21 mouse cellular contexts compared by ENCODE assay signal in genomic region chr5:148331229-148331776, GRCm38 (mm10).
DNase-seq lines count a peak whose midpoint lies in the region; ATAC-seq and TF ChIP-seq lines count a peak whose summit lies in the region.
"Had no signal": no experiment of that assay in that cellular context is flagged by ENCODE, and none has a peak within 500 bp of the region (broad histone marks: within the 10 kb centered on the region; RNA-seq: fewer than 3 reads in every experiment).

No protein-coding gene starts in this region.

- WGBS in forebrain, embryonic 14.5 days: 63% methylated on average over 11 of the region's 11 CpGs
- WGBS in forebrain, embryonic 12.5 days: 86% methylated on average over 11 of the region's 11 CpGs
- WGBS in midbrain, embryonic 14.5 days: 79% methylated on average over 11 of the region's 11 CpGs
- WGBS in midbrain, embryonic 15.5 days: 75% methylated on average over 11 of the region's 11 CpGs
- 64% methylated on average over 11 of the region's 11 CpGs for WGBS in embryonic facial prominence, embryonic 15.5 days
- 53% methylated on average over 11 of the region's 11 CpGs for WGBS in stomach, postnatal 0 days

- no peak overlapping the region for H3K27ac ChIP-seq in forebrain, embryonic 14.5 days (ENCODE audit: low read depth, low read length)
- H3K27ac ChIP-seq in forebrain, embryonic 12.5 days: no peak overlapping the region
- no peak overlapping the region for H3K27ac ChIP-seq in midbrain, embryonic 14.5 days (replicated peaks; ENCODE audit: low read depth, low read length)
- no peak overlapping the region for H3K27ac ChIP-seq in midbrain, embryonic 15.5 days
- no peak overlapping the region for H3K27ac ChIP-seq in embryonic facial prominence, embryonic 15.5 days (replicated peaks)
- H3K27ac ChIP-seq in stomach, postnatal 0 days (replicated peaks): no peak overlapping the region
- H3K27ac ChIP-seq: embryonic facial prominence, embryonic 13.5 days; hindbrain, embryonic 13.5 days; intestine, embryonic 15.5 days; midbrain, embryonic 12.5 days had no signal

- no peak overlapping the region for H3K4me3 ChIP-seq in forebrain, embryonic 14.5 days (ENCODE audit: low read depth, low read length)
- H3K4me3 ChIP-seq in forebrain, embryonic 12.5 days (replicated peaks): no peak overlapping the region
- no peak overlapping the region for H3K4me3 ChIP-seq in midbrain, embryonic 14.5 days (replicated peaks; ENCODE audit: low read depth, low read length)
- no peak overlapping the region for H3K4me3 ChIP-seq in midbrain, embryonic 15.5 days
- no peak overlapping the region for H3K4me3 ChIP-seq in embryonic facial prominence, embryonic 15.5 days (replicated peaks)
- H3K4me3 ChIP-seq in stomach, postnatal 0 days (ENCODE audit: low read depth, low read length): no peak overlapping the region
- H3K4me3 ChIP-seq: embryonic facial prominence, embryonic 13.5 days; hindbrain, embryonic 13.5 days; intestine, embryonic 15.5 days; midbrain, embryonic 12.5 days had no signal

- no peak; the same call in 1 of the 2 replicates for TF ChIP-seq CTCF in stomach, postnatal 0 days (IDR thresholded peaks at IDR 0.05; ENCODE audit: low read depth)

- no peaks in the 10 kb centered on the region for H3K9me3 ChIP-seq in forebrain, embryonic 14.5 days (replicated peaks; ENCODE audit: control insufficient read depth, low read length)
- H3K9me3 ChIP-seq in forebrain, embryonic 12.5 days: no peaks in the 10 kb centered on the region
- H3K9me3 ChIP-seq in midbrain, embryonic 14.5 days (ENCODE audit: control insufficient read depth, low read length): no peaks in the 10 kb centered on the region
- no peaks in the 10 kb centered on the region for H3K9me3 ChIP-seq in midbrain, embryonic 15.5 days
- H3K9me3 ChIP-seq in embryonic facial prominence, embryonic 15.5 days (replicated peaks): no peaks in the 10 kb centered on the region
- H3K9me3 ChIP-seq in stomach, postnatal 0 days (ENCODE audit: control insufficient read depth, low read length): no peaks in the 10 kb centered on the region
- H3K9me3 ChIP-seq: embryonic facial prominence, embryonic 13.5 days; hindbrain, embryonic 13.5 days; intestine, embryonic 15.5 days; midbrain, embryonic 12.5 days had no signal

- peak; percentile 29 for DNase-seq in forebrain, embryonic 14.5 days (ENCODE audit: low spot score)
- DNase-seq in midbrain, embryonic 14.5 days: peak; percentile 24
- peak; percentile 25 for DNase-seq in stomach, postnatal 0 days (ENCODE audit: low spot score)
- DNase-seq: adrenal gland, postnatal 36 days; B cell, adult 2 months; cerebellum, adult 11-12 months; cerebellum, postnatal 25 days; gastrocnemius, postnatal 10 days; kidney, adult 9 months; kidney, postnatal 36 days; layer of hippocampus, postnatal 36 days; right cerebral cortex, postnatal 25 days; thymus, postnatal 25 days had no signal

- H3K36me3 ChIP-seq in forebrain, embryonic 14.5 days (ENCODE audit: control insufficient read depth, insufficient read depth, low read length): peaks cover 23% of the 10 kb centered on the region; the same call in 1 of the 2 replicates
- peaks cover 34% of the 10 kb centered on the region for H3K36me3 ChIP-seq in forebrain, embryonic 12.5 days (replicated peaks)
- H3K36me3 ChIP-seq in midbrain, embryonic 14.5 days (ENCODE audit: control insufficient read depth, insufficient read depth, low read length): 0 out of 2 replicates have a peak, but pooled peaks cover 3% of the 10 kb centered on the region
- no peaks in the 10 kb centered on the region for H3K36me3 ChIP-seq in midbrain, embryonic 15.5 days (replicated peaks)
- peaks cover 12% of the 10 kb centered on the region; the same call in 1 of the 2 replicates for H3K36me3 ChIP-seq in embryonic facial prominence, embryonic 15.5 days
- H3K36me3 ChIP-seq in stomach, postnatal 0 days (ENCODE audit: control insufficient read depth, insufficient read depth, low read length): peaks cover 10% of the 10 kb centered on the region; the same call in 1 of the 2 replicates

- no peaks in the 10 kb centered on the region for H3K27me3 ChIP-seq in forebrain, embryonic 14.5 days (replicated peaks; ENCODE audit: control insufficient read depth, insufficient read depth, low read length)
- H3K27me3 ChIP-seq in forebrain, embryonic 12.5 days: no peaks in the 10 kb centered on the region
- no peaks in the 10 kb centered on the region for H3K27me3 ChIP-seq in midbrain, embryonic 14.5 days (ENCODE audit: control insufficient read depth, insufficient read depth, low read length)
- no peaks in the 10 kb centered on the region for H3K27me3 ChIP-seq in midbrain, embryonic 15.5 days (replicated peaks)
- no peaks in the 10 kb centered on the region for H3K27me3 ChIP-seq in embryonic facial prominence, embryonic 15.5 days
- no peaks in the 10 kb centered on the region for H3K27me3 ChIP-seq in stomach, postnatal 0 days (ENCODE audit: control insufficient read depth, insufficient read depth, low read length)
- H3K27me3 ChIP-seq: embryonic facial prominence, embryonic 13.5 days; hindbrain, embryonic 13.5 days; intestine, embryonic 15.5 days; midbrain, embryonic 12.5 days had no signal

- TF ChIP-seq EP300 in stomach, postnatal 0 days (optimal IDR thresholded peaks at IDR 0.05): no peak

- ATAC-seq in forebrain, embryonic 14.5 days: no peak
- no peak for ATAC-seq in forebrain, embryonic 12.5 days (ENCODE audit: low FRiP score)
- ATAC-seq in midbrain, embryonic 14.5 days (ENCODE audit: low FRiP score, low TSS enrichment): no peak
- ATAC-seq in midbrain, embryonic 15.5 days (replicated peaks): no peak
- ATAC-seq in embryonic facial prominence, embryonic 15.5 days (ENCODE audit: insufficient number of reproducible peaks, low FRiP score, low TSS enrichment, low read depth): peak; percentile 9
- ATAC-seq in stomach, postnatal 0 days (ENCODE audit: low FRiP score, low TSS enrichment): peak; percentile 58
- no peak for ATAC-seq in monocyte, adult 5-6 weeks (replicated peaks; ENCODE audit: insufficient number of reproducible peaks, low FRiP score, low TSS enrichment, poor library complexity, severe bottlenecking)
- ATAC-seq: intestine, embryonic 15.5 days had no signal

- no peak overlapping the region for H3K4me2 ChIP-seq in forebrain, embryonic 14.5 days (ENCODE audit: low read length)
- no peak overlapping the region for H3K4me2 ChIP-seq in forebrain, embryonic 12.5 days
- H3K4me2 ChIP-seq in midbrain, embryonic 14.5 days (ENCODE audit: low read length): no peak overlapping the region
- H3K4me2 ChIP-seq in midbrain, embryonic 15.5 days: no peak overlapping the region
- no peak overlapping the region for H3K4me2 ChIP-seq in embryonic facial prominence, embryonic 15.5 days (replicated peaks)
- H3K4me2 ChIP-seq in stomach, postnatal 0 days (replicated peaks; ENCODE audit: low read depth): no peak overlapping the region
- H3K4me2 ChIP-seq: embryonic facial prominence, embryonic 13.5 days; hindbrain, embryonic 13.5 days; intestine, embryonic 15.5 days; midbrain, embryonic 12.5 days had no signal

- H3K4me1 ChIP-seq in forebrain, embryonic 14.5 days (ENCODE audit: control insufficient read depth, insufficient read depth, low read length): no peaks in the 10 kb centered on the region
- no peaks in the 10 kb centered on the region; the same call in 1 of the 2 replicates for H3K4me1 ChIP-seq in forebrain, embryonic 12.5 days
- H3K4me1 ChIP-seq in midbrain, embryonic 14.5 days (ENCODE audit: control insufficient read depth, insufficient read depth, low read length): no peaks in the 10 kb centered on the region
- H3K4me1 ChIP-seq in midbrain, embryonic 15.5 days: no peaks in the 10 kb centered on the region
- H3K4me1 ChIP-seq in embryonic facial prominence, embryonic 15.5 days: no peaks in the 10 kb centered on the region
- H3K4me1 ChIP-seq in stomach, postnatal 0 days (replicated peaks; ENCODE audit: control insufficient read depth, insufficient read depth): no peaks in the 10 kb centered on the region
- H3K4me1 ChIP-seq: intestine, embryonic 15.5 days; midbrain, embryonic 12.5 days had no signal

- H3K9ac ChIP-seq in forebrain, embryonic 14.5 days (ENCODE audit: low read length): no peak overlapping the region
- H3K9ac ChIP-seq in forebrain, embryonic 12.5 days: no peak overlapping the region
- no peak overlapping the region for H3K9ac ChIP-seq in midbrain, embryonic 14.5 days (replicated peaks; ENCODE audit: low read length)
- no peak overlapping the region for H3K9ac ChIP-seq in midbrain, embryonic 15.5 days
- no peak overlapping the region for H3K9ac ChIP-seq in embryonic facial prominence, embryonic 15.5 days
- H3K9ac ChIP-seq in stomach, postnatal 0 days (ENCODE audit: low read length): no peak overlapping the region
- H3K9ac ChIP-seq: embryonic facial prominence, embryonic 13.5 days; hindbrain, embryonic 13.5 days; intestine, embryonic 15.5 days; midbrain, embryonic 12.5 days had no signal

Comparison
In these comparisons a context has a peak if more than half of its experiments do, and no peak if none do; other contexts are left out.
1. ATAC-seq: peak in embryonic facial prominence, embryonic 15.5 days (single experiment) and stomach, postnatal 0 days (single experiment); none in forebrain, embryonic 14.5 days (single experiment), forebrain, embryonic 12.5 days (single experiment), midbrain, embryonic 14.5 days (single experiment), midbrain, embryonic 15.5 days (single experiment) and monocyte, adult 5-6 weeks (single experiment).
2. Peak in every context shown above with its lines, with median percentiles within 50 percentile points of each other: DNase-seq.